Mouse (Mus musculus) neutrophil, adult 5-6 weeks (primary cell): ENCODE measurements around the gene Nrg4. TPM values are rescaled to one million over a fixed set of nuclear protein-coding genes. Genes with fewer than 3 reads are reported as not detected.

Experiments
- total RNA-seq: library from RNA; stranded (forward); fragments of 200-1000 nt; gene quantifications from 2 replicates; pipeline ENCODE4 v1.2.3, GENCODE M21; 2017

Nrg4 gene
- total RNA-seq, 1 experiment from 2014 or later, result 0.47 TPM

Other genes starting within 250 kb of the Nrg4 start
- gene Ube2q2, start 178.0 kb downstream of the Nrg4 start, total RNA-seq, result 32.9 and 37.0 TPM in 2 replicates
- 43.5 and 49.7 TPM in 2 replicates for gene Fbxo22, start 117.9 kb downstream of the Nrg4 start, total RNA-seq
- gene Tmem266, start 69 bp upstream of the Nrg4 start, total RNA-seq, result 0.12 TPM in 1 of 2 replicates, not detected in the other
- 19.2 and 23.9 TPM in 2 replicates for gene Etfa, start 185.4 kb upstream of the Nrg4 start, total RNA-seq
- not detected in 2 replicates for gene Isl2, start 211.8 kb upstream of the Nrg4 start, total RNA-seq